In genomic region chr15:101164291-101164690, GRCm38 (mm10) we compare ENCODE assay signal across 11 mouse cellular contexts. TPM values are rescaled to one million over a fixed set of nuclear protein-coding genes. Genes with fewer than 3 reads are reported as not detected.
DNase-seq lines count a peak whose midpoint lies in the region.
"Had no signal": no experiment of that assay in that cellular context is flagged by ENCODE, and none has a peak within 500 bp of the region (broad histone marks: within the 10 kb centered on the region; RNA-seq: fewer than 3 reads in every experiment).

No protein-coding gene starts in this region.

- DNase-seq in adrenal gland, postnatal 14 days = peak; percentile 20
- no peak for DNase-seq in adrenal gland, adult 18-20 months (ENCODE audit: low spot score in 2 of 2)
- DNase-seq in kidney, postnatal 25 days = peak; percentile 67 to 74
- no peak for DNase-seq in kidney, postnatal 10 days
- DNase-seq in ovary, postnatal 36 days (ENCODE audit: low spot score) = peak; percentile 43
- no peak for DNase-seq in ovary, adult 18-20 months (ENCODE audit: low spot score)
- no peak for DNase-seq in urinary bladder, postnatal 36 days (ENCODE audit: low spot score in 2 of 2)
- no peak for DNase-seq in urinary bladder, postnatal 10 days (ENCODE audit: low spot score)
- DNase-seq: adrenal gland, postnatal 25 days; cerebellum, adult 11-12 months had no signal

RNA-seq across cellular contexts. Expression of gene Acvr1b, which starts 9.6 kb away (rescaled TPM):
- total RNA-seq in adrenal gland, postnatal 14 days (2021) = 9.0 and 11.2 TPM in 2 replicates
- 1 to 10 TPM; 5.8 to 5.9 TPM for total RNA-seq in adrenal gland, adult 18-20 months (2021)

RNA-seq across cellular contexts. Expression of gene Acvrl1, which starts 36.0 kb away (rescaled TPM):
- 16.7 and 20.7 TPM in 2 replicates for total RNA-seq in adrenal gland, postnatal 14 days (2021)
- total RNA-seq in adrenal gland, adult 18-20 months (2021) = 10 to 100 TPM; 19.1 to 26.1 TPM

RNA-seq across cellular contexts. Expression of gene Ankrd33, which starts 48.7 kb away (rescaled TPM):
- total RNA-seq in adrenal gland, postnatal 14 days (2021) = not detected in 2 replicates
- under 1 TPM; 0.42 to 0.70 TPM for total RNA-seq in adrenal gland, adult 18-20 months (2021)
- total RNA-seq: heart, adult 8-10 months had no signal

RNA-seq across cellular contexts. Expression of gene Grasp, which starts 59.7 kb away (rescaled TPM):
- total RNA-seq in adrenal gland, postnatal 14 days (2021) = 20.7 and 29.7 TPM in 2 replicates
- total RNA-seq in adrenal gland, adult 18-20 months (2021) = 10 to 100 TPM; 16.3 to 19.8 TPM

Comparison
In these comparisons a context has a peak if more than half of its experiments do, and no peak if none do; other contexts are left out.
1. DNase-seq: peak in adrenal gland, postnatal 14 days (single experiment), kidney, postnatal 25 days (2 of 2) and ovary, postnatal 36 days (single experiment); none in adrenal gland, adult 18-20 months (0 of 2), kidney, postnatal 10 days (single experiment), ovary, adult 18-20 months (single experiment), urinary bladder, postnatal 36 days (0 of 2) and urinary bladder, postnatal 10 days (single experiment).